Mouse (Mus musculus) midbrain, postnatal 0 days (tissue): ENCODE results near the gene Pdzd2. TPM values are rescaled to one million over a fixed set of nuclear protein-coding genes. Genes with fewer than 3 reads are reported as not detected.

Experiments used
- ATAC-seq: fragments of 200-750 bp; cut with Nextera tagmentation; 2 replicates; pipeline ENCODE4 v1.8.0; 2017; ENCODE audit warnings: moderate number of reproducible peaks, mild to moderate bottlenecking, moderate TSS enrichment, moderate library complexity; ENCODE audit not compliant: low FRiP score
- DNase-seq: peaks from one replicate; pipeline ENCODE4 v3.0.0-alpha.2; 2015; ENCODE audit warnings: low spot score
- H3K27ac ChIP-seq: fragments of 300-500 bp; sonication (generic); 2 replicates; pipeline ENCODE4 v1.5.1; 2014; ENCODE audit warnings: low read depth, mild to moderate bottlenecking, low read length, mixed read lengths
- H3K27me3 ChIP-seq: fragments of 300-500 bp; sonication (generic); 2 replicates; pipeline ENCODE4 v1.6.1; 2014; ENCODE audit warnings: low read length, control low read depth, mixed read lengths; ENCODE audit not compliant: insufficient read depth
- H3K36me3 ChIP-seq: fragments of 300-500 bp; sonication (generic); 2 replicates; pipeline ENCODE4 v1.6.1; 2014; ENCODE audit warnings: low read length, control low read depth, mixed read lengths; ENCODE audit not compliant: insufficient read depth
- H3K4me1 ChIP-seq: fragments of 300-500 bp; sonication (generic); 2 replicates; pipeline ENCODE4 v1.6.1; 2014; ENCODE audit warnings: mild to moderate bottlenecking, control low read depth, antibody characterized with exemption, low read length, mixed read lengths; ENCODE audit not compliant: insufficient read depth
- H3K4me2 ChIP-seq: fragments of 300-500 bp; sonication (generic); 2 replicates; pipeline ENCODE4 v1.6.1; 2014; ENCODE audit warnings: low read depth, mild to moderate bottlenecking, low read length, mixed read lengths; ENCODE audit not compliant: poor library complexity, severe bottlenecking
- H3K4me3 ChIP-seq: fragments of 300-500 bp; sonication (generic); 2 replicates; pipeline ENCODE4 v1.5.1; 2014; ENCODE audit warnings: low read depth, mild to moderate bottlenecking, low read length, moderate library complexity
- H3K9ac ChIP-seq: fragments of 300-500 bp; sonication (generic); replicated peaks from 2 replicates; pipeline ENCODE4 v1.6.1; 2014; ENCODE audit warnings: mild to moderate bottlenecking, low read length, moderate library complexity, mixed read lengths; ENCODE audit not compliant: poor library complexity, severe bottlenecking
- H3K9me3 ChIP-seq: fragments of 300-500 bp; sonication (generic); 2 replicates; pipeline ENCODE4 v1.6.1; 2016; ENCODE audit warnings: low read length, control low read depth
- CTCF ChIP-seq: IDR thresholded peaks from 2 replicates; pipeline ENCODE4 v1.5.1; 2016; ENCODE audit warnings: antibody characterized with exemption, mild to moderate bottlenecking
- WGBS: fragments of 180-500 bp; shearing (Covaris S2); extraction: QIAGEN DNeasy Blood & Tissue Kit; methylation state at CpG from one replicate; pipeline ENCODE4 v1.1.7; 2014; 5-methylcytosine and 5-hydroxymethylcytosine counted together
- polyA plus RNA-seq: library from polyadenylated mRNA; unstranded; fragments of >200 nt; fragmentation: Nextera tagmentation; extraction: Ambion mirVana; gene quantifications from 2 replicates; pipeline ENCODE4 v1.2.1, GENCODE M21; 2015
- total RNA-seq: library from RNA; depleted of rRNA; stranded (reverse); fragments of >200 nt; gene quantifications from 2 replicates; pipeline ENCODE4 v1.2.3, GENCODE M21; 2014

Gene Pdzd2
- total and polyA plus RNA-seq, 2 experiments from 2014 or later = 15.8 to 29.8 TPM

DNA sequence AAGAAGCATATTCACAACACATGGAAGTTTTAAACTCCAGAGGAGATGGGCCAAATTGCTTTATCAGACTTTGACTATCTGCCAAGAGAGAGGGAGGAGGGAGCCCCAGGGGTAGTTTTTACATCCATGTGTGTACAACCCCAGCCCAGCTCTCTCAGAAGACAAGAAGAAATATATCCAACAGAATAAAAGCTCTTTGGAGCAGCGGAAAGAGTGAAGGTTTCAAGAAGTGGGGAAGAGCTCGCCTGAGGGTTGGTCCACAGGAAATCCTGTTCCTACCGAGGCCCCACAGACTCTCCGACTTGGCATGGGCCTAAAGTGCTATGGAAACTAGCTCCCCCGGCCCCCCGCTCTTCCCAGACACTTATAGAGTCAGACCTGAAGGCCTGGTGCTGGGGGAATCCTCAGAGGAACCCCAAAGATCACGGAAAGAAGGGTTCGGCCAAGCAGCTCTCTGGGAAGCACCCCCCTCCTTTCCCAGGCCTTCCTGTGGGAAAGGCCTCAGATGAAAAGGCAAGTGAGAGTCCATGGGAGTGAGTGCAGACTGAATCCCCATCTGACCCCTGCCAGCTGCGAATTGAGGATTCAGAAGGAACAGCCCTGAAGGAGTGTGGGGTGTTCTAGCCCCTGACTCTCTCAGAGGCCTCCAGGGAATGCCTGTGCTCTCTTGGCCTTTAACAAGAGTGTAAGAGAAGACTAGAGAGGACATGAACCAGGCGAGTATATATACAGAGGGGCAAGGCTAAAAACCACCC, 134.3 kb downstream of the Pdzd2 start:
- 81% methylated on average over 10 of the region's 10 CpGs for WGBS
- Histone ChIP-seq H3K9me3 (no peaks in the 10 kb centered on the region), H3K36me3 (no peaks in the 10 kb centered on the region), H3K4me1 (no peaks in the 10 kb centered on the region), H3K4me3 (no peak overlapping the region), H3K27me3 (no peaks in the 10 kb centered on the region), H3K27ac (no peak overlapping the region), H3K4me2 (no peak overlapping the region), H3K9ac (no peak overlapping the region)
- no peak for TF ChIP-seq CTCF
- ATAC-seq (no peak), DNase-seq (no peak)

DNA sequence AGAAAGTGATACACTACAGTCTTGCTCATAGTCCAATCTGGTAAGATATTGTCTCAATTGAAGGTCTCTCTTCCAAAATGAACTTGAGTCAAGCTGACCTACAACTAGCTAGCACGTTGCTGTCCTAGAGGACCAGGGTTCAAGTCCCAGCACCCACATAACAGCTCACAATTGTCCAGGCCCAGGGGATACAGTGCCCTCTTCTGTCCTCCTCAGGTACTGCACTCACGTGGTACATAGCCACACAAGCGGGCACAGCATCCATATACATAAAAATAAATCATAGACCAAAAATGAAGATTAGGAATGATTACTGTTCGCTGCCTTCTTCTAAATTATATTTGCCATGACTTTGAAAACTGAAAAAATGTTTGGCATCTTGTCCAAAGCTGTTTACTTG, 136.1 kb downstream of the Pdzd2 start:
- H3K9ac ChIP-seq = no peak overlapping the region
- no peak overlapping the region for H3K4me3 ChIP-seq
- no peak overlapping the region for H3K4me2 ChIP-seq
- no peaks in the 10 kb centered on the region for H3K36me3 ChIP-seq
- no peaks in the 10 kb centered on the region for H3K9me3 ChIP-seq
- no peaks in the 10 kb centered on the region for H3K27me3 ChIP-seq
- ATAC-seq (no peak), DNase-seq (no peak)
- 95% methylated on average over 4 of the region's 4 CpGs for WGBS
- TF ChIP-seq CTCF = peak; percentile 23
- H3K4me1 ChIP-seq = no peaks in the 10 kb centered on the region
- no peak overlapping the region for H3K27ac ChIP-seq

DNA sequence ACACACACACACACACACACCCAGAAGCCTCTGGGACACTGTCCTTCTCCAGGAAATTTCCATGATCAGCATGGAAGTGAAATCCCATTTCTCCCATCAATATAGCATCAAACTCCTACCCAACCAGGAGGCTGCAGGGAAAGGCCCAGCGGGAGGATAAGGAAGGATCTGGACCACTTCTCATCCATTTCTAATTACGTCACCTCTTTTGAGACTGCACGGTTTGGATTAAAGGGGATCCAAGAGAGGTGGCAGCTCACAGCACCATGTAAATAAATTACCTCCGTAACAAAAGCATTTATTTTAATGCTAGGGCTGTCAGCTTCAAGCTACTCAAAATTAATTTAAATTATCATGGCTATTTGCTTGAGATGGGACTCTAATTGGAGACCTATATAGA, 146.6 kb downstream of the Pdzd2 start:
- Histone ChIP-seq H3K9me3 (no peaks in the 10 kb centered on the region), H3K36me3 (no peaks in the 10 kb centered on the region), H3K4me2 (no peak overlapping the region), H3K4me1 (no peaks in the 10 kb centered on the region), H3K27me3 (no peaks in the 10 kb centered on the region), H3K9ac (no peak overlapping the region), H3K4me3 (no peak overlapping the region), H3K27ac (no peak overlapping the region)
- no peak for TF ChIP-seq CTCF
- DNase-seq (no peak), ATAC-seq (0 out of 2 replicates have a peak, but pooled peaks have one; percentile 20)
- WGBS = 42% methylated on average over 4 of the region's 4 CpGs

DNA sequence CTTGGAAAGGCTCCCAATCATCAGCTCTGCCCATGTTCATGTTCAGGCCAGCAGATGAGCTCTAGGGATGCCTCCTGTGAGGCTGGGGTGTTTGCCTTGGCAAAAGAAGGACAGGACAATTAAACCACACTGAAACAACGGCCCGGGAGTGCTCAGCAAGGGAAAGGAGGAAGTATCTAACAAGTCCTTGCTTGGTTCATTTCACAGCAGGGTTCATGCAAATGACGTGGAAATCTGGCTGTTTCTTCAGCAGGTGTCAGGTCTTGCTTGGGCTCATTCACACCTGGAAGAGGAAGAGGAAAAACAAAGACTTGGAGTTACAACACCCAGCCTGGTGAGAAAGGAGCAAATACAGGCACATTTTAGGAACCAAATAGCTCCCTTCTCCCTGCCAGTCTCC, 147.1 kb downstream of the Pdzd2 start:
- WGBS = 60% methylated on average over 3 of the region's 3 CpGs
- H3K36me3 ChIP-seq = no peaks in the 10 kb centered on the region

DNA sequence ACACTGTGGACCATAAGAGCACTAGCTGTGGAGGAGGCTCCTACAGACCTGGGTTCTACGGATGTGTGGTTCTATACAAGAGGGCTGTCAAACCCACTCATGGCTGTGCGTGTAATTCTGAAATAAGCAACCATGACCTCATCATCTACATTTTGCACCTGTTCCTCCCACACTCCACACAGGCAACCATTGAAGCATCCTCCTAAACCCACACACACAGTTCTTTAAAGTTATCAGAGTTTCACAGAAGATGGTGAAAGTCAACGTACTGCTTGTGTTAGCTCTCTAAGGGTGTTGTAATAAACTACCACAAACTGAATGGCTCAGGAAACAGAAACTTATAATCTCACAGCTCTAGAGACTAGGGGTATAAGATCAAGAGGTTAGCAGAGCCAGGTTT, 151.1 kb downstream of the Pdzd2 start:
- Histone ChIP-seq H3K36me3 (no peaks in the 10 kb centered on the region), H3K9ac (no peak overlapping the region), H3K9me3 (no peaks in the 10 kb centered on the region), H3K4me3 (no peak overlapping the region), H3K27ac (no peak overlapping the region), H3K4me2 (no peak overlapping the region), H3K4me1 (no peaks in the 10 kb centered on the region), H3K27me3 (no peaks in the 10 kb centered on the region)
- no peak for TF ChIP-seq CTCF
- WGBS = 94% methylated on average over 3 of the region's 3 CpGs
- ATAC-seq = no peak
- no peak for DNase-seq

More for the DNA sequence above, 147.1 kb downstream of the Pdzd2 start:
- TF ChIP-seq CTCF = no peak
- Histone ChIP-seq H3K4me3 (no peak overlapping the region), H3K9me3 (no peaks in the 10 kb centered on the region), H3K4me1 (no peaks in the 10 kb centered on the region), H3K27ac (no peak overlapping the region), H3K27me3 (no peaks in the 10 kb centered on the region), H3K9ac (no peak overlapping the region), H3K4me2 (no peak overlapping the region)
- DNase-seq (no peak), ATAC-seq (no peak)

DNA sequence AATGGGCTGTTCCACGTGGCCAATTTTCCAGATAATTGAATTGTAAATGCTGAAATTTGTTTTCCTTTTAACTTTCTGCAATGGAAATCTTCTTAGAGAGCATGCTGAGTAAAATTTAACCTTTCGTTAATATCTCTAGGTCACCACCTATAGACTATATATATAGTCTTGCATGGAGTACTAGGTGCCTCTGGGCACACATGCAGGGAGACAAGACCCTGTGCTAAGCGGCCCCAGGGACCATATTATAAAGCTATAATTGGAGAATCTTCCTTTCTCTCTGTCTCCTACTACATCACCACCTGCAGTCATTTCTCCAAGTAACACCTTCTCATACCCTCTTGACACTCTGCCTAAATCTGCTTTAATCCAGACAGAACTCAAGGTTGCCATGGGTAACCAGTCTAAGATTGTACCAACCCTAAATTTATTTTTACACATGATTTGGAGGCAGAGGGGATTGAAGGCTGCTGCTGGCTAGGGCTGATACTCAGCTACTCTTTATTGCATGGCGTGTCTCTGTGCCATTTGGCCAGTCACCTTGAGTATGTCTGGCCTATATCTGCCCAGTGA, 152.8 kb downstream of the Pdzd2 start:
- no peaks in the 10 kb centered on the region for H3K9me3 ChIP-seq
- no peak overlapping the region for H3K9ac ChIP-seq
- no peak overlapping the region for H3K4me2 ChIP-seq
- H3K4me1 ChIP-seq = no peaks in the 10 kb centered on the region
- H3K27ac ChIP-seq = no peak overlapping the region
- H3K36me3 ChIP-seq = no peaks in the 10 kb centered on the region
- no peak overlapping the region for H3K4me3 ChIP-seq
- no peak for DNase-seq
- WGBS = 56% methylated on average over 4 of the region's 4 CpGs
- TF ChIP-seq CTCF = no peak
- ATAC-seq = peak; percentile 57; the same call in 1 of the 2 replicates
- no peaks in the 10 kb centered on the region for H3K27me3 ChIP-seq
